Mouse (Mus musculus) brain, embryonic 14.5 days (tissue): Measurements from ENCODE around the gene Meltf.

Experiments used
- CTCF ChIP-seq: fragments of 200-500 bp; IDR thresholded peaks from 2 replicates; pipeline ENCODE4 v1.5.1; 2012; ENCODE audit warnings: inconsistent platforms, mild to moderate bottlenecking, moderate library complexity, borderline replicate concordance; ENCODE audit not compliant: insufficient read depth, insufficient read length; ENCODE audit errors: extremely low read depth
- POLR2A ChIP-seq: fragments of 200-500 bp; IDR thresholded peaks from 2 replicates; pipeline ENCODE4 v1.6.1; 2012; ENCODE audit warnings: mild to moderate bottlenecking, inconsistent platforms, borderline replicate concordance; ENCODE audit not compliant: poor library complexity, insufficient read depth, insufficient read length, severe bottlenecking; ENCODE audit errors: extremely low read depth

DNA sequence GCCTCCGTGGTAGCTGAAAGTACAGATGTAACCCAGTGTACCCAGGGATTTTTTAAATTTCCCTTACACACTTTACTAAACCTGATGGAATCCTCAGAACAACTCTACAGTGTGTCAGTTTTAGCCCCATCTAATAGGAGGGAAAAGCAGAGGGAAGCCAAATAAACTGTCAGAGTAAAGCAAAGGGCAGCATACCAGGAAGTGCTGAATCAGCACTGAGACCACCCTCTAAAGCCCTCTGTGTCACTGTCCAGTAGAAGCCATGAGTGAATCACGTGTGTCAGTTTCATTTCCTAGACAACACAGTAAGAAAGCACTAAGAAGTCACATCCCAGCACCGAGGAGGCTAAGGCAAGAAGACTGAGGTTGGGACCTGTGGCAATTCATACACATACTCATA lies 41.2 kb upstream of the Meltf start:
- TF ChIP-seq CTCF (no peak), POLR2A (no peak)
